Mouse (Mus musculus) neutrophil, adult 65 days (primary cell): ENCODE measurements around the gene Ush2a. TPM values are rescaled to one million over a fixed set of nuclear protein-coding genes. Genes with fewer than 3 reads are reported as not detected.

Experiments
- total RNA-seq: library from RNA; stranded (reverse); gene quantifications from 2 replicates; pipeline ENCODE4 v1.2.4, GENCODE M21; 2023

Gene Ush2a
- total RNA-seq = not detected in 2 replicates

DNA sequence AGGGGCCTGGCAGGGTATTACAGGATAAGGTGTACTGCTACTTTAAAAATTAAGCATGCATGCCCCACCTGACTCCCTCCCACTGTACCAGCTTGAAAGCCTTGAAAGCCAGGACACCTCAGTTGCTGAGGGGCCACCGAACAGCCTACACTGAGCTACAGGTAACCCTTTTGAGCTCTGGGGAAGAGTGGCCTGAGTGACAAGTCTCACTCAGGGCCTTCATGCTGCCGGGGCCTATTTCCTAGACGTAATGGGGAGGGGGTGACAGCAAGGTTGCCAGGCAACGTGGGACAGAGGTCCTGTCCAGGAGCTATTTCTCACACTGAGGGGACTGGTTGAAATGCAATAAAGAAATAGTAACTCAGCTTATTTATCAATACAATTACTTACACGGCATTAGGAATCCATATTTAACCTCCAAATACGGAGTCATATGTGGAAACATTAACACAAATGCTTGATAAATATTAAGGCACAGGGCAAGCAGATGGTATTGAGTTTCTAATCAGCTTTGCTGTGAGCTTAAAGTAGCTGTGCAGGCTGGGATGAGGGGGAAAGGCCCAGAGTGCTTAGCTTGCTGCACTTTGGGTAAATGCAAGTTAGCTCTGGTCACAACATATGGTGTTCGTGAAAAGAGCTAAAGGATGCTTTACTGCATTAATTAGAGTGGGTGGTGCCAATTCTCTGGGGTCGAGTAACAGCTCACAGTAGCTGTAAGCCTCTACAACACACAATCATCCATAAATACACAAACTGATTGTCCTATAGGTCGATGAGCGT is at the start of gene Ush2a:
Ush2a (plus strand) TSS at position 121 of the 780 bp plus-strand sequence.

GRCm38 (mm10) chr1:189007239-189007979 is 745.6 kb downstream of the Ush2a start, which contains the start of gene Kctd3:
Gene Kctd3, minus strand, starts transcription at chr1:189007841.

